Mouse (Mus musculus) myocyte (in vitro differentiated cells): ENCODE measurements around the gene Cog1.

Experiments
- CEBPB ChIP-seq: IDR thresholded peaks from 2 replicates; pipeline ENCODE4 v1.6.1; 2011; ENCODE audit warnings: mild to moderate bottlenecking, moderate library complexity; ENCODE audit not compliant: poor library complexity, insufficient read depth, severe bottlenecking
- MAX ChIP-seq: IDR thresholded peaks from one replicate; pipeline ENCODE4 v1.6.1; 2011; ENCODE audit warnings: low read depth, mild to moderate bottlenecking, control low read depth
- POLR2A ChIP-seq: IDR thresholded peaks from one replicate; pipeline ENCODE4 v1.6.1; 2011; ENCODE audit warnings: low read depth, mild to moderate bottlenecking, control low read depth, moderate library complexity; ENCODE audit not compliant: insufficient read length
- POLR2AphosphoS2 ChIP-seq: IDR thresholded peaks from one replicate; pipeline ENCODE4 v1.6.1; 2011; ENCODE audit warnings: low read depth, control low read depth; ENCODE audit not compliant: insufficient read length
- SRF ChIP-seq: IDR thresholded peaks from one replicate; pipeline ENCODE4 v1.6.1; 2011; ENCODE audit warnings: low read depth; ENCODE audit not compliant: control insufficient read depth, insufficient read length
- USF1 ChIP-seq: IDR thresholded peaks from one replicate; pipeline ENCODE4 v1.6.1; 2011; ENCODE audit warnings: low read depth, mild to moderate bottlenecking, control low read depth, moderate library complexity

DNA sequence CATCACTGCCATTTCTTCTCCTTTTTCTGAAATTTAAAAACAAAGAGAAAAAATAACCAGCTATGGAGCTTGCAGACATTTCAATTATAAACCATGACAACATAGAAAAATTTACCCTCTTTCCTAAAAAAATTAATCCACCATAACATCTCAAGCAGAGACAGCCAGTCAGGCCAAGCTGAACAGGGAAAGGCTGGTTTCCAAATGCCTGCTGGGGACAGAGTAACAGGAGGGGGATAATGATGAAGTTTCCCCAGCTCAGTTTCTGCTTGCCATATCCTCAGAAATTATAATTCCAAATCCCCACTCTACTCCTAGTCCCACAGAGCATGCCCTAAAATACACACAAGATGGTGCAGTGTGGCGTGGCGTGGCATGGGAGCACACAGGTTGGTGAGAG is 28.4 kb downstream of the Cog1 start:
- TF ChIP-seq POLR2A (no peak), USF1 (no peak), MAX (no peak), POLR2AphosphoS2 (no peak), CEBPB (no peak), SRF (no peak)
